Mouse (Mus musculus): ENCODE data around the gene Ece1. TPM values are rescaled to one million over a fixed set of nuclear protein-coding genes. Genes with fewer than 3 reads are reported as not detected.

The Ece1 gene
- polyA plus RNA-seq, 2 experiments: 42.4 to 45.7 TPM

GRCm38 (mm10) chr4:137897298-137897612 lies 35.2 kb downstream of the Ece1 start:
- H3K4me2 ChIP-seq (replicated peaks; ENCODE audit: low read depth, low read length, severe bottlenecking): peak overlapping the region; percentile 20; the same call in 1 of the 2 replicates
- no peak for TF ChIP-seq POLR2A (IDR thresholded peaks at IDR 0.05; ENCODE audit: borderline replicate concordance, extremely low read depth, insufficient read depth, insufficient read length)
- H3K36me3 ChIP-seq (ENCODE audit: control insufficient read depth, insufficient read depth, low read length): no peaks in the 10 kb centered on the region
- DNase-seq (ENCODE audit: low spot score) (peak; percentile 86), ATAC-seq (ENCODE audit: low FRiP score, low read depth) (peak; percentile 44)
- no peaks in the 10 kb centered on the region for H3K9me3 ChIP-seq (ENCODE audit: control insufficient read depth, low read length)
- H3K4me1 ChIP-seq (ENCODE audit: control insufficient read depth, insufficient read depth, low read length): peaks cover 45% of the 10 kb centered on the region
- peak overlapping the region; percentile 79 for H3K27ac ChIP-seq (replicated peaks; ENCODE audit: low read depth, low read length)
- no peak overlapping the region for H3K4me3 ChIP-seq (replicated peaks; ENCODE audit: low read length)
- H3K9ac ChIP-seq (ENCODE audit: low read depth, low read length, severe bottlenecking): peak overlapping the region; percentile 34; the same call in 1 of the 2 replicates
- no peaks in the 10 kb centered on the region for H3K27me3 ChIP-seq (ENCODE audit: control insufficient read depth, insufficient read depth, low read length)
- 6% methylated on average over 8 of the region's 8 CpGs for WGBS

GRCm38 (mm10) chr4:137898490-137898889 lies 36.5 kb downstream of the Ece1 start:
- no peaks in the 10 kb centered on the region for H3K9me3 ChIP-seq (ENCODE audit: control insufficient read depth, low read length)
- ATAC-seq (ENCODE audit: low FRiP score, low read depth) (no peak), DNase-seq (ENCODE audit: low spot score) (no peak)
- H3K9ac ChIP-seq (ENCODE audit: low read depth, low read length, severe bottlenecking): no peak overlapping the region
- no peak for TF ChIP-seq POLR2A (IDR thresholded peaks at IDR 0.05; ENCODE audit: borderline replicate concordance, extremely low read depth, insufficient read depth, insufficient read length)
- no peak overlapping the region for H3K4me3 ChIP-seq (replicated peaks; ENCODE audit: low read length)
- H3K4me1 ChIP-seq (ENCODE audit: control insufficient read depth, insufficient read depth, low read length): peaks cover 36% of the 10 kb centered on the region
- H3K36me3 ChIP-seq (ENCODE audit: control insufficient read depth, insufficient read depth, low read length): no peaks in the 10 kb centered on the region
- no peak overlapping the region for H3K4me2 ChIP-seq (replicated peaks; ENCODE audit: low read depth, low read length, severe bottlenecking)
- 79% methylated on average over 7 of the region's 7 CpGs for WGBS
- no peak overlapping the region for H3K27ac ChIP-seq (replicated peaks; ENCODE audit: low read depth, low read length)
- H3K27me3 ChIP-seq (ENCODE audit: control insufficient read depth, insufficient read depth, low read length): no peaks in the 10 kb centered on the region

GRCm38 (mm10) chr4:137902268-137902667 lies 40.2 kb downstream of the Ece1 start:
- Histone ChIP-seq H3K9ac (ENCODE audit: low read depth, low read length, severe bottlenecking) (no peak overlapping the region), H3K27me3 (ENCODE audit: control insufficient read depth, insufficient read depth, low read length) (no peaks in the 10 kb centered on the region), H3K36me3 (ENCODE audit: control insufficient read depth, insufficient read depth, low read length) (no peaks in the 10 kb centered on the region), H3K4me3 (replicated peaks; ENCODE audit: low read length) (no peak overlapping the region), H3K4me1 (ENCODE audit: control insufficient read depth, insufficient read depth, low read length) (peaks cover 23% of the 10 kb centered on the region), H3K4me2 (replicated peaks; ENCODE audit: low read depth, low read length, severe bottlenecking) (no peak overlapping the region), H3K9me3 (ENCODE audit: control insufficient read depth, low read length) (no peaks in the 10 kb centered on the region), H3K27ac (replicated peaks; ENCODE audit: low read depth, low read length) (no peak overlapping the region)
- WGBS: 67% methylated on average over 13 of the region's 13 CpGs
- DNase-seq (ENCODE audit: low spot score) (no peak), ATAC-seq (ENCODE audit: low FRiP score, low read depth) (no peak)
- TF ChIP-seq POLR2A (IDR thresholded peaks at IDR 0.05; ENCODE audit: borderline replicate concordance, extremely low read depth, insufficient read depth, insufficient read length): no peak

GRCm38 (mm10) chr4:137902873-137903272 lies 40.8 kb downstream of the Ece1 start:
- no peak overlapping the region for H3K4me3 ChIP-seq (replicated peaks; ENCODE audit: low read length)
- 49% methylated on average over 4 of the region's 7 CpGs for WGBS
- no peaks in the 10 kb centered on the region for H3K27me3 ChIP-seq (ENCODE audit: control insufficient read depth, insufficient read depth, low read length)
- TF ChIP-seq POLR2A (IDR thresholded peaks at IDR 0.05; ENCODE audit: borderline replicate concordance, extremely low read depth, insufficient read depth, insufficient read length): no peak
- H3K9me3 ChIP-seq (ENCODE audit: control insufficient read depth, low read length): no peaks in the 10 kb centered on the region
- no peak overlapping the region for H3K27ac ChIP-seq (replicated peaks; ENCODE audit: low read depth, low read length)
- no peak overlapping the region for H3K9ac ChIP-seq (ENCODE audit: low read depth, low read length, severe bottlenecking)
- no peak overlapping the region for H3K4me2 ChIP-seq (replicated peaks; ENCODE audit: low read depth, low read length, severe bottlenecking)
- DNase-seq (ENCODE audit: low spot score) (no peak), ATAC-seq (ENCODE audit: low FRiP score, low read depth) (no peak)
- peaks cover 17% of the 10 kb centered on the region for H3K4me1 ChIP-seq (ENCODE audit: control insufficient read depth, insufficient read depth, low read length)
- no peaks in the 10 kb centered on the region for H3K36me3 ChIP-seq (ENCODE audit: control insufficient read depth, insufficient read depth, low read length)

GRCm38 (mm10) chr4:137904956-137905551 lies 43.0 kb downstream of the Ece1 start:
- 29% methylated on average over 13 of the region's 13 CpGs for WGBS
- Histone ChIP-seq H3K9me3 (ENCODE audit: control insufficient read depth, low read length) (no peaks in the 10 kb centered on the region), H3K36me3 (ENCODE audit: control insufficient read depth, insufficient read depth, low read length) (no peaks in the 10 kb centered on the region)

More at GRCm38 (mm10) chr4:137904956-137905551, 43.0 kb downstream of the Ece1 start:
- no peak overlapping the region for H3K9ac ChIP-seq (ENCODE audit: low read depth, low read length, severe bottlenecking)
- no peak overlapping the region for H3K4me3 ChIP-seq (replicated peaks; ENCODE audit: low read length)
- TF ChIP-seq POLR2A (IDR thresholded peaks at IDR 0.05; ENCODE audit: borderline replicate concordance, extremely low read depth, insufficient read depth, insufficient read length): no peak
- DNase-seq (ENCODE audit: low spot score) (no peak), ATAC-seq (ENCODE audit: low FRiP score, low read depth) (no peak)
- H3K4me1 ChIP-seq (ENCODE audit: control insufficient read depth, insufficient read depth, low read length): peaks cover 12% of the 10 kb centered on the region; the same call in 1 of the 2 replicates
- H3K27me3 ChIP-seq (ENCODE audit: control insufficient read depth, insufficient read depth, low read length): no peaks in the 10 kb centered on the region
- no peak overlapping the region for H3K4me2 ChIP-seq (replicated peaks; ENCODE audit: low read depth, low read length, severe bottlenecking)
- H3K27ac ChIP-seq (replicated peaks; ENCODE audit: low read depth, low read length): 0 out of 2 replicates have a peak overlapping the region, but pooled peaks have one; percentile 8
